Mouse (Mus musculus): Measurements from ENCODE around the gene Cyp2w1.
"Not testable (repeated sequence)": the region's sequence is repeated elsewhere in the genome, so short reads cannot be mapped to it uniquely, and the experiment has no call there.

Cyp2w1 gene

GRCm38 (mm10) chr5:139387329-139388194 is 35.1 kb downstream of the Cyp2w1 start:
- no peak for DNase-seq

- DNase-seq, result no peak
Measured at GRCm38 (mm10) chr5:139388195-139388570, 35.8 kb downstream of the Cyp2w1 start.

- no peak for DNase-seq
Measured at GRCm38 (mm10) chr5:139388694-139389675, 36.6 kb downstream of the Cyp2w1 start.

DNA sequence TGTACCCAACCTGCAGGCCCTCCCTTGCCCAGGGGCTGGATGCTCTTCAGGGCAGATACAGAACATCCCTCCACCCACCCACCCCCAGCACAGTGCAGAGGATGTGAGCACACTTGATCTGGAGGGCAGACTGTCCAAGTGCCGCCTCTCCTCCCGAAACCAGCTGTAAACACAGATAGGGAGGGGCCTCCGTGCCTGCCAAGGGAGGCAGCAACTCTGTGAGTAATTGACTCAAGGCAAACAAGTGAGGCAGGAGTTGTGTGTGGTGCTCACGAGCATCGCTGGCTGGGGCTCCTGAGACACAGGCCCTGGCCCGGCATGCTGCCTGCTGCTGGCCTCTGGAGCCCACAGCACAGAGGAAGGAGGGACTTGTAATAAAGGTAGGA is 37.3 kb downstream of the Cyp2w1 start:
- no peak for DNase-seq

DNA sequence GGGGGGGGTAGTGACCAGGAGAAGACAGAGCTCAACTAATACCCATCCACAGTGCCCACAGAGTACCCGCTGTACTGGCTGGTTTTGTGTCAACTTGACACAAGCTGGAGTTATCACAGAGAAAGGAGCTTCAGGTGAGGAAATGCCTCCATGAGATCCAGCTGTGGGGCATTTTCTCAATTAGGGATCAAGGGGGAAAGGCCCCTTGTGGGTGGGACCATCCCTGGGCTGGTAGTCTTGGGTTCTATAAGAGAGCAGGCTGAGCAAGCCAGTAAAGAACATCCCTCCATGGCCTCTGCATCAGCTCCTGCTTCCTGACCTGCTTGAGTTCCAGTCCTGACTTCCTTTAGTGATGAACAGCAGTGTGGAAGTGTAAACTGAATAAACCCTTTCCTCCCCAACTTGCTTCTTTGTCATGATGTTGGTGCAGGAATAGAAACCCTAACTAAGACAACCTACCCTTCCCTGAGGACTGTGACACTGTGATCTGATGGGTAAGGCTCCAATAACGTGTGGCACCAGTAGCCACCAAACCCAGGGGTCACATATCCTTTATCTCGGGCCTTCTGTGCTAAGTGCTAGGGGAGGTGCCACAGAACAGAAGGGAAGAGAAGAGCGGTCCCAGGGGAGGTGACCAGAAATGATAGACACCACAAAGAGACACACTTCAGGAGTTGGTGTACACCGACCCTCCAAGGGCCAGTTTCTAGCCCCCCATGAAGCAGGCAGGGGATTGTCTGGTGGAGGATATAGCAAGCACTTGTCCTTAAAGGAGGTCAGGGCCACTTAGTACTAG is 38.1 kb downstream of the Cyp2w1 start:
- not testable (repeated sequence) for DNase-seq

GRCm38 (mm10) chr5:139391309-139391990 is 39.0 kb downstream of the Cyp2w1 start:
- no peak for DNase-seq

GRCm38 (mm10) chr5:139392219-139393196 is 40.1 kb downstream of the Cyp2w1 start:
- DNase-seq, result no peak

DNA sequence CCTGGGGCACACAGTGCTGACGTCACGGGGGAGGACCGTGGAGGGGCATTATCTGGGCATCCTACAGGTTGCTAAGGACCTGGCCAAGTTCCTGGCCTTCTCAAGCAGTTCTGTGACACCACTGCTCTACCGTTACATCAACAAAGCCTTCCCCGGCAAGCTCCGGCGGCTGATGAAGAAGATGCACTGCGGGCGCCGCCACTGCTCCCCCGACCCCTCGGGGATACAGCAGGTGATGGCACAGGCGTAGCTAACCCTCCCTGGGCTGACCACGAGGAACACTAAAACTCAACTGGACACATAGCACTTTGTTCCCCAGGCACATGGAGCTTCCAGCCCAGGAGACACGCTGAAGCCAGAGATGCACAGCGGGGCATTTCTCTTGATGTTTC is 40.8 kb downstream of the Cyp2w1 start:
- no peak for DNase-seq

GRCm38 (mm10) chr5:139394399-139394798 is 42.0 kb downstream of the Cyp2w1 start:
- no peak for DNase-seq

DNA sequence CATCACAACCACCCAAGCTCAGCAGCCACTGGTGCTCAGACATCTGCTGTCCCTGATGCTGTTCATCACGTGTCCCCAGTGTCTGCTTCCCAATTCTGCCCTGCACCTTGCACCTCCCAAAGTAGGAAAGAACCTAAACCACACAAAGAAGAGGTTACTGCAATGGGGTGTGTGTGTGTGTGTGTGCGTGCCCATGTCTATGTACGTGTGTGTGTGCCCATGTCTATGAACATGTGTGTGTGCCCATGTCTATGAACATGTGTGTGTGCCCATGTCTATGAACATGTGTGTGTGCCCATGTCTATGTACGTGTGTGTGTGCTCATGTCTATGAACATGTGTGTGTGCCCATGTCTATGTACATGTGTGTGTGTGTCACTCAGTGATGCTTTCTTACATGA is 43.1 kb downstream of the Cyp2w1 start:
- no peak for DNase-seq

- no peak for DNase-seq
Measured at GRCm38 (mm10) chr5:139397359-139397916, 45.0 kb downstream of the Cyp2w1 start.

- DNase-seq, result peak; percentile 93
Measured at GRCm38 (mm10) chr5:139397959-139398753, 45.7 kb downstream of the Cyp2w1 start.

- no peak for DNase-seq
Measured at GRCm38 (mm10) chr5:139398786-139399185, 46.4 kb downstream of the Cyp2w1 start.

- no peak for DNase-seq
Measured at GRCm38 (mm10) chr5:139399991-139400390, 47.6 kb downstream of the Cyp2w1 start.

GRCm38 (mm10) chr5:139402106-139402505 is 49.7 kb downstream of the Cyp2w1 start:
- DNase-seq, result no peak

DNA sequence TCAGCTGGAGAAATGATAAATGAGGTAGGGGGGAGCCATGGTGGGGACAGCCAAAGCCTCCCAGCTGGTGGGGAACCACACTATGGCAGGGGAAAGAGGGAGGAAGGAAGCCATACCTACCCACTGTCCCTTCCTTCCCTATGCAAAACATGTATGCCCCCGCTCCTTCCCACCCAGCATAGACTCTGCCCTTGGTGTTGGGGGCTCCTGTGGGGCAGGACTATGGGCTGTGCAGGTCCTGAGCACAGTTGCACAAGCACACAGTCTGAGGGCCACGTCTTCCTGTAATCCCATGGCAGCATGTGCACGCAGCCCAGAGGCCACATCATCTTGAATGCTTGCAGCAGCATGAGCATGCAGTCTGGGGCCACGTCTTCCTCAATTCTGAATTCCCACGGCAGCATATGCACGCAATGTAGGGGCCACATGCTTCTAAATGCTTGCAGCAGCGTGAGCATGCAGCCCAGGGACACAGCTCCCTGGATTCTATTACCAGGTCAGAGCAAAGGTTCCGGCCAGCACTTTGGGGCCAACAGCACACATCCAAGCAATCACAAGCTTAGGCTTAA is 51.4 kb downstream of the Cyp2w1 start:
- no peak for DNase-seq

DNA sequence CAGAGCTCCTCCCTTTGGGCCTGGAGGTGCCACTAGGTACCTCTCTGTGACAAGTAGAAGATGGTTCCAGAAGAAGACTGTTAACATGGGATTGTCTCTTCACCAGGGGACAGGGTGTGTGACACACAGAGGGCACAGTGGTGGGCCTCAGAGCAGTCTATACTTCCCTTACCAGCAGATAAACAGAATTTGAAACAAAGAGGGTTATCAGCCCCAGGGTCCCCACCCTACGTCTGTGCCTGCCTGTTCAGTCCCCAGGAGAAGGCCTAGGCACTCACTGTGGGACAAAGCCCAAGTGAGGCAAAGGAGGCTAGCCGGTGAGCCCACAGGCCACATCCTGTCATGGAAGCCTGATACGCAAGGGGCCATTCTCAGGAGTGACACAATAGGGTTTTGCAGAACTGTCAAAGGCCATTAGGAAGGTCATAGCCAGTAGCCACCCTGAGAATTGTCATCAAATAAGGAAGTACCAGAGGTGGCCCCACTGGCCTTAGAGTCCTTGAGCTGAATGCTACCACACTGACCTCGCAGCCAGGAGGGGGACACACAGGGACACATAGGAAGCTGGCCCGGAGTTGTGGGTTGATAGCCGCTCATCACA is 52.5 kb downstream of the Cyp2w1 start, which contains the start of gene C130050O18Rik:
Gene C130050O18Rik (plus strand): TSS at position 480 of the 601 bp plus-strand sequence.
- no peak for DNase-seq

GRCm38 (mm10) chr5:139405478-139405877 is 53.1 kb downstream of the Cyp2w1 start:
- no peak for DNase-seq

DNA sequence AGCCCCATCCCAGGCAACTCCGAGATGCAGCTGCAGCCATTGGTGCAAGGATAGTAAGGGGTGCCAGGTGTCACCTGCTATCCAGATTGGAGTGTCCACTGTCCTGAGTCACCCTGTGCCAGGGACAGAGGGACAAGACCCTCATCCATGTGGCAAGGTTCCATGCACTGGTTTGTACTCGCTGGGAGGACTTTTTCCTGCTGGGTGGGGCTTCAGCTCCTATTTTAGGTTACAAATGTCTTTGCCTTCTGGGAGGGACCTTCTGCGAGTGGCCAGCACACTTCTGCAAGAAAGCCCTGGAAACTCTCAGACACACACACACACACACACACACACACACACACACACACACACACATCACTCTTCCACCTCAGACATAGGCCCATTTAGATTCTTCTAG is 53.5 kb downstream of the Cyp2w1 start:
- DNase-seq, result no peak

Data from thymus, postnatal 4 days (tissue).